Mouse (Mus musculus): ENCODE results near the gene Fgf4. TPM values are rescaled to one million over a fixed set of nuclear protein-coding genes. Genes with fewer than 3 reads are reported as not detected.

Gene Fgf4
- total and polyA plus RNA-seq, 3 experiments = not detected

DNA sequence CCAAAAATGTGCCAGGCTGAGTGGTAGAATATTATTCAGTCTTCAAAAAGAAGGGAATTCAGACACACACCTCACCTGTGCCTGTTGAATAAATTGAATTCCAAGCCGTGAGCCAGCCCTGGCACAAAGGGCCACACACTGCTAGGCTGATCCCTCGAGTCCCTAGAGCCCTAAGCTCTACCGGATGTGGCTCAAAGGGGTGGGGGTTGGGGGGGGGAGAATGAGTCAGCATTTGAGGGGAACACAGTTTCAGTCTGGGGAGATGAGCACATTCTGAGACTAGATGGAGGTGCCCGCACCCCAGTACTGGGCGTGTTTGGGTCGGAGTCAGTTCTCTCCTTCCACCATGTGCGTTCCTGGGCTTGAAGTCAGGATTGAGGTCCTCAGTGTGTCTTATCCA is 10.0 kb downstream of the Fgf4 start:
- H3K9me3 ChIP-seq (replicated peaks; ENCODE audit: insufficient read depth, low read length) = no peaks in the 10 kb centered on the region
- no peak for DNase-seq (ENCODE audit: low read depth, low spot score)
- H3K4me1 ChIP-seq (ENCODE audit: control insufficient read depth in 1 of 2, insufficient read depth in 2 of 2, low read length in 2 of 2) = no peaks in the 10 kb centered on the region
- H3K36me3 ChIP-seq (ENCODE audit: control insufficient read depth in 1 of 2, insufficient read depth in 2 of 2, low read length in 2 of 2) = no peaks in the 10 kb centered on the region
- no peak for TF ChIP-seq TCF12 (IDR thresholded peaks at IDR 0.05; ENCODE audit: low read depth, low read length)
- no peak for TF ChIP-seq JUND (IDR thresholded peaks at IDR 0.05; ENCODE audit: low read depth, low read length)
- TF ChIP-seq POLR2A (IDR thresholded peaks at IDR 0.05; ENCODE audit: control insufficient read depth in 1 of 2, insufficient read depth in 1 of 2, low read depth in 1 of 2, low read length in 2 of 2, poor library complexity in 1 of 2) = no peak
- TF ChIP-seq NRF1 (IDR thresholded peaks at IDR 0.05; ENCODE audit: insufficient read depth, low read depth, low read length, poor library complexity, severe bottlenecking) = no peak
- no peak for TF ChIP-seq ZNF384 (IDR thresholded peaks at IDR 0.05; ENCODE audit: low read depth, low read length)
- TF ChIP-seq EP300 (IDR thresholded peaks at IDR 0.05; ENCODE audit: low read depth in 1 of 2, low read length in 2 of 2) = no peak
- no peak for TF ChIP-seq MEF2A (IDR thresholded peaks at IDR 0.05; ENCODE audit: extremely low read depth, insufficient replicate concordance, low read depth, low read length, poor library complexity, severe bottlenecking)
- no peak for TF ChIP-seq UBTF (IDR thresholded peaks at IDR 0.05; ENCODE audit: borderline replicate concordance, insufficient read depth, low read depth, low read length)
- no peak for TF ChIP-seq TBP (IDR thresholded peaks at IDR 0.05; ENCODE audit: low read depth, low read length)
- TF ChIP-seq USF2 (IDR thresholded peaks at IDR 0.05; ENCODE audit: borderline replicate concordance in 1 of 2, insufficient read depth in 1 of 2, low read depth in 1 of 2, low read length in 2 of 2) = no peak
- no peak for TF ChIP-seq MXI1 (IDR thresholded peaks at IDR 0.05; ENCODE audit: low read depth, low read length)
- TF ChIP-seq POLR2AphosphoS5 (IDR thresholded peaks at IDR 0.05; ENCODE audit: borderline replicate concordance, low read depth, low read length) = no peak
- no peak for TF ChIP-seq ETS1 (IDR thresholded peaks at IDR 0.05; ENCODE audit: low read depth, low read length)
- no peak for TF ChIP-seq RCOR1 (IDR thresholded peaks at IDR 0.05; ENCODE audit: low read depth, low read length)
- no peak for TF ChIP-seq E2F4 (IDR thresholded peaks at IDR 0.05; ENCODE audit: borderline replicate concordance, low read depth, low read length)
- TF ChIP-seq GABPA (IDR thresholded peaks at IDR 0.05; ENCODE audit: low read depth, low read length) = no peak
- TF ChIP-seq USF1 (IDR thresholded peaks at IDR 0.05; ENCODE audit: low read depth, low read length) = no peak
- TF ChIP-seq KAT2A (conservative IDR thresholded peaks at IDR 0.05; ENCODE audit: low read depth, low read length) = no peak
- no peak for TF ChIP-seq BHLHE40 (IDR thresholded peaks at IDR 0.05; ENCODE audit: borderline replicate concordance, low read depth, low read length)
- no peak for TF ChIP-seq ZKSCAN1 (IDR thresholded peaks at IDR 0.05; ENCODE audit: low read depth, low read length)
- no peaks in the 10 kb centered on the region for H3K27me3 ChIP-seq (ENCODE audit: control insufficient read depth in 1 of 2, insufficient read depth in 2 of 2, low read length in 2 of 2)
- no peak overlapping the region for H3K27ac ChIP-seq (ENCODE audit: control insufficient read depth, low read depth, low read length)
- H3K9ac ChIP-seq (ENCODE audit: control insufficient read depth, low read depth, low read length, poor library complexity, severe bottlenecking) = no peak overlapping the region
- H3K79me2 ChIP-seq (ENCODE audit: control insufficient read depth, insufficient read depth, low read length, poor library complexity) = no peaks in the 10 kb centered on the region
- no peak overlapping the region for H3K4me3 ChIP-seq (ENCODE audit: control insufficient read depth in 1 of 2, insufficient read depth in 1 of 2, low read depth in 2 of 2, low read length in 2 of 2)
